Mouse (Mus musculus): ENCODE results near the gene Bhlhe23. TPM values are rescaled to one million over a fixed set of nuclear protein-coding genes. Genes with fewer than 3 reads are reported as not detected.
A peak's percentile ranks its signal among the peaks of the same experiment; 100 is the strongest.

Gene Bhlhe23
- polyA plus RNA-seq, 1 experiment: not detected

DNA sequence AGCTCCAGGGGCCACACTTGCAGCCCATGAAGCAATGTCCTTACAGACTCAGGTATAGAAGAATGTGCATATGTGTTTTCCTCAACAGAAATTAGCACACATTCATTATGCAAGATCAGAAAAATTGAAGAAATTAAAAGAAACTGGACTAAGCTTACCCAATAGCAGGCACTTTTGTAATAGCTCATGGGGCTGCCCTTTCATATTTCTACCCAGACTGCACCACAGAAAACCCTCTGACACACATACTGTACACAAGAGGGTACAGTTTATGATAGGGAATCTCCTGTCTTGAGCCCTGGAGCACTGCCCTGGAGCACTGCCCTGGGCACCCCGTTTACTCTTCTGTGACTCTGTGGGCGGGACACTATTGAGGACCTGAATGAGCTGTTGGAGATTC lies 38.7 kb downstream of the Bhlhe23 start:
- Histone ChIP-seq H3K4me3 (ENCODE audit: low read depth, low read length) (no peak overlapping the region), H3K36me3 (ENCODE audit: control insufficient read depth, insufficient read depth, low read length, poor library complexity, severe bottlenecking) (no peaks in the 10 kb centered on the region), H3K27me3 (ENCODE audit: control insufficient read depth, insufficient read depth, low read length, poor library complexity, severe bottlenecking) (no peaks in the 10 kb centered on the region), H3K9me3 (replicated peaks; ENCODE audit: control insufficient read depth, insufficient read depth, low read length, poor library complexity, severe bottlenecking) (no peaks in the 10 kb centered on the region), H3K4me1 (ENCODE audit: control insufficient read depth, insufficient read depth, low read length) (peaks cover 14% of the 10 kb centered on the region), H3K27ac (ENCODE audit: insufficient read depth, low read length) (no peak overlapping the region), H3K9ac (ENCODE audit: low read depth, poor library complexity, severe bottlenecking) (no peak overlapping the region)
- TF ChIP-seq CTCF (IDR thresholded peaks at IDR 0.05; ENCODE audit: low read depth, low read length) (no peak), EP300 (IDR thresholded peaks at IDR 0.05; ENCODE audit: insufficient read depth, low read depth, low read length) (no peak), POLR2A (IDR thresholded peaks at IDR 0.05; ENCODE audit: insufficient read depth, low read length) (no peak)

DNA sequence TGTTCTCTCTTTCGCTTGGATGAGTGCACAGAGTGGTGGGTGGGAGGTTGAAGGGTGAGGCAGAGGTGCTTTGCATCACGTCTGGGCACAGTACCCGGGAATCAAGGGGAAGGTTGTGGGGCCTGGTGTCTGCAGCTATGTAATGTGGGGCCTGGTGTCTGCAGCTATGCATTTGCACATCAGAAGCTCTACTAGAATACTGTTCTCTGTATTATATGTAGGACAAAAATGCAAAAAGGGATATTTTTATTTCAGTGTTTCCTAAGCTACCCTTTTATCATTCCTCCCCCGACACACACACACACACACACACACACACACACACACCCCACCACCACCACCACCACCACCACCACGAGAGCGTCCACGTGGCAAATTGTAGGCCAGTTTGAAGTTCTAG lies 41.5 kb downstream of the Bhlhe23 start:
- Histone ChIP-seq H3K9me3 (replicated peaks; ENCODE audit: control insufficient read depth, insufficient read depth, low read length, poor library complexity, severe bottlenecking) (no peaks in the 10 kb centered on the region), H3K27me3 (ENCODE audit: control insufficient read depth, insufficient read depth, low read length, poor library complexity, severe bottlenecking) (no peaks in the 10 kb centered on the region), H3K27ac (ENCODE audit: insufficient read depth, low read length) (no peak overlapping the region), H3K4me1 (ENCODE audit: control insufficient read depth, insufficient read depth, low read length) (peaks cover 5% of the 10 kb centered on the region), H3K4me3 (ENCODE audit: low read depth, low read length) (no peak overlapping the region), H3K9ac (ENCODE audit: low read depth, poor library complexity, severe bottlenecking) (no peak overlapping the region), H3K36me3 (ENCODE audit: control insufficient read depth, insufficient read depth, low read length, poor library complexity, severe bottlenecking) (no peaks in the 10 kb centered on the region)
- TF ChIP-seq EP300 (IDR thresholded peaks at IDR 0.05; ENCODE audit: insufficient read depth, low read depth, low read length): no peak
- TF ChIP-seq POLR2A (IDR thresholded peaks at IDR 0.05; ENCODE audit: insufficient read depth, low read length): no peak
- TF ChIP-seq CTCF (IDR thresholded peaks at IDR 0.05; ENCODE audit: low read depth, low read length): no peak

DNA sequence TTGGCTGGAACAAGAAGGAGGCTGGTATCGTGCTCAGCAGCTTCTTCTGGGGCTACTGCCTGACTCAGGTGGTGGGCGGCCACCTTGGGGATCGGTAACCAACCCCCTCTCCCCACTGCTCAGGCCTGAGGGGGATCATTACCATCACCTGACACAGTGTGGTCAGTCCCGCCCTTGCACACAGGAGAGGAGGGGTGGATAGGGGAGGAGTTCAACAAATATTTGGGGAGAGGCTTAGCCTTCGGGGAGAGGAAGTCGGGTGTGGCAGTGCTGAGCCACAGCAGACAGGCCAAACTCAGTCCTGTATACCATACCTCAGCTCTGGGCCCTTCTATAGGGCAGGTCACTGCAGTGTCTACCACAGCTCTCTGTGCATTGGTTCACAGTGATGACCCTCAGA lies 44.7 kb downstream of the Bhlhe23 start:
- Histone ChIP-seq H3K27me3 (ENCODE audit: control insufficient read depth, insufficient read depth, low read length, poor library complexity, severe bottlenecking) (no peaks in the 10 kb centered on the region), H3K9ac (ENCODE audit: low read depth, poor library complexity, severe bottlenecking) (peak overlapping the region; percentile 35; the same call in 1 of the 2 replicates), H3K9me3 (replicated peaks; ENCODE audit: control insufficient read depth, insufficient read depth, low read length, poor library complexity, severe bottlenecking) (no peaks in the 10 kb centered on the region), H3K27ac (ENCODE audit: insufficient read depth, low read length) (peak overlapping the region; percentile 71), H3K4me1 (ENCODE audit: control insufficient read depth, insufficient read depth, low read length) (peaks cover 10% of the 10 kb centered on the region), H3K36me3 (ENCODE audit: control insufficient read depth, insufficient read depth, low read length, poor library complexity, severe bottlenecking) (no peaks in the 10 kb centered on the region), H3K4me3 (ENCODE audit: low read depth, low read length) (peak overlapping the region; percentile 61)
- TF ChIP-seq POLR2A (IDR thresholded peaks at IDR 0.05; ENCODE audit: insufficient read depth, low read length) (no peak), EP300 (IDR thresholded peaks at IDR 0.05; ENCODE audit: insufficient read depth, low read depth, low read length) (peak; percentile 94)

DNA sequence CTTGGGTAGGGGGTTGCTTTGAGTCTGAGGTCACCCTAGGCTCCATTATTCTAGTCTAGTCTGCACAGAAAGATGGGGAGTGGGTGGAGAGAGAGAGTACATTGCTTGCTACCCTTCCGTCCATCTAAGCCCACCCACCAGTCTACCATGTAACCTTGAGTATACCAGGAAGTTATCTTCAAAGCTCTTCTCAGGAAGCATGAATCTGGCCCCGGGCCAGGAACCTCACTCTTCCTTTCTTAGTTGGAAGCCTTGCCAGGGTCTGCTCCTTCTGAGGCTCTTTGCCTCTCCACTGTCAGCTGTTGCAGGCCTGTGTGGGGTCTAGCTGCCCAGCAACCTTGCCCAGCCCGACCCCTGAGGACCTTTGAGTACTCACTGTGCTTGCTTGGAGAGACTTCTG lies 45.7 kb downstream of the Bhlhe23 start:
- no peak for TF ChIP-seq CTCF (IDR thresholded peaks at IDR 0.05; ENCODE audit: low read depth, low read length)
- no peak for TF ChIP-seq POLR2A (IDR thresholded peaks at IDR 0.05; ENCODE audit: insufficient read depth, low read length)
- no peak for TF ChIP-seq EP300 (IDR thresholded peaks at IDR 0.05; ENCODE audit: insufficient read depth, low read depth, low read length)
- Histone ChIP-seq H3K9ac (ENCODE audit: low read depth, poor library complexity, severe bottlenecking) (peak overlapping the region; percentile 35), H3K36me3 (ENCODE audit: control insufficient read depth, insufficient read depth, low read length, poor library complexity, severe bottlenecking) (no peaks in the 10 kb centered on the region), H3K27ac (ENCODE audit: insufficient read depth, low read length) (peak overlapping the region; percentile 71), H3K4me1 (ENCODE audit: control insufficient read depth, insufficient read depth, low read length) (peaks cover 14% of the 10 kb centered on the region), H3K27me3 (ENCODE audit: control insufficient read depth, insufficient read depth, low read length, poor library complexity, severe bottlenecking) (no peaks in the 10 kb centered on the region), H3K4me3 (ENCODE audit: low read depth, low read length) (peak overlapping the region; percentile 13), H3K9me3 (replicated peaks; ENCODE audit: control insufficient read depth, insufficient read depth, low read length, poor library complexity, severe bottlenecking) (no peaks in the 10 kb centered on the region)

DNA sequence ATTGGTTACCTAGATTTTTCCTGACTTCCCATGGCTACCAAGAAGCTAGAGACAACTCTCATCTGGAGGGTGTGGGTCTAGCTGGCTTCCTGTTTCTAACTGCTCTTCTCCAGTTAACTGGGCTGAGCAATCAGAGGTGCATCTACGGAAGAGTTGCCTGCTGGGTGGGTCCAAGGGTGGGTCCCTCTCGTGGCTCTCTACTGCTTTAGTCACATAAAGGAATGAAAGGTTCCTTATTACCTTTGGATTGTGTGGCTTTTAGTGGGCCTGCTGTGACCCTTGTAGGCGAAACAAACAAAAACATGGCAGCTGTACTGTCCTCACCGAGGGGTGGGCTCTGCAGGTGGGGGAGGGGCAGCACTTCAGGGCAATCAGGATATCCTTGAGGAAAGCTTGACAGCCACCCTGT lies 49.1 kb downstream of the Bhlhe23 start:
- Histone ChIP-seq H3K36me3 (ENCODE audit: control insufficient read depth, insufficient read depth, low read length, poor library complexity, severe bottlenecking) (peaks cover 7% of the 10 kb centered on the region), H3K4me1 (ENCODE audit: control insufficient read depth, insufficient read depth, low read length) (peaks cover 15% of the 10 kb centered on the region), H3K4me3 (ENCODE audit: low read depth, low read length) (no peak overlapping the region), H3K27ac (ENCODE audit: insufficient read depth, low read length) (peak overlapping the region; percentile 93), H3K9me3 (replicated peaks; ENCODE audit: control insufficient read depth, insufficient read depth, low read length, poor library complexity, severe bottlenecking) (peaks cover 9% of the 10 kb centered on the region), H3K27me3 (ENCODE audit: control insufficient read depth, insufficient read depth, low read length, poor library complexity, severe bottlenecking) (no peaks in the 10 kb centered on the region), H3K9ac (ENCODE audit: low read depth, poor library complexity, severe bottlenecking) (no peak overlapping the region)
- TF ChIP-seq POLR2A (IDR thresholded peaks at IDR 0.05; ENCODE audit: insufficient read depth, low read length): no peak
- TF ChIP-seq EP300 (IDR thresholded peaks at IDR 0.05; ENCODE audit: insufficient read depth, low read depth, low read length): peak; percentile 97

DNA sequence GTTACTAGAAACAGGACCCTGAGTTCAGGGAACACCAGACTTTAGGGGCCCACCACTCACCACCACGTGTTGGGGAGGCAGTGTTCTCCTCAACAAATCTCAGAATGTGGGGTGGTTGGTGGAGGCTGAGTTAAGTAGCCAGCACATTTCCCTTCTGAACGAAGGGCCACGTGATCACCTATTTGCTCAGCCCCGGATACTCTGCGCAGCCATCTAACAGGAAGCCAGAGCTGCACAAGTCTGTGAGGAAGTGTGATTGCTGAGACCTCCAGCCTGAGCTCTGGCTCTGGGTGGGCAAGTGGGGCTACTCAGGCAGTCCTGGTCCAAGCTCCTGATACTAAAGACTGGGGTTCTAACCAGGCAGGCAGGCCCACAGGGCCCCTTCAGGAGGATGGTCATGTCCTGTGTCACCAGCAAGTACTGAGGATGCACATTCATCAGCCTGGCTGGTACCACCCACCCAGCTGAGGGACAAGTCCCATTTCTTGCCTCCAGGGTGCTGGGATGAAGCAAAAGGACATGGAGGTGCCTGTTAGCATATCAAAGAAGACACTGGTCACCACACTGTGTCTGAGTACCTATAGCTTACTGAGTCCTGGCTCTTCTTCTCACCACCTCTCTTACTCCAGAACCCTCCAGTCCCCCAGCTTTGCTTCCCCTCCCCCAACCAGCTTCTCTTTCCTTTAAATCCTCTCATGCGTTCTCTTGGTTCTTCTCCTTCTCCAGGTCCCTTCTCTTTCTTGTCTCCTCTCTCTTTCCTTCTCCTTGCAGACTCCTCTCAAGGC lies 49.9 kb downstream of the Bhlhe23 start:
- TF ChIP-seq EP300 (IDR thresholded peaks at IDR 0.05; ENCODE audit: insufficient read depth, low read depth, low read length) (peak; percentile 84), POLR2A (IDR thresholded peaks at IDR 0.05; ENCODE audit: insufficient read depth, low read length) (no peak), CTCF (IDR thresholded peaks at IDR 0.05; ENCODE audit: low read depth, low read length) (no peak)
- Histone ChIP-seq H3K36me3 (ENCODE audit: control insufficient read depth, insufficient read depth, low read length, poor library complexity, severe bottlenecking) (peaks cover 15% of the 10 kb centered on the region), H3K9me3 (replicated peaks; ENCODE audit: control insufficient read depth, insufficient read depth, low read length, poor library complexity, severe bottlenecking) (peaks cover 16% of the 10 kb centered on the region), H3K27me3 (ENCODE audit: control insufficient read depth, insufficient read depth, low read length, poor library complexity, severe bottlenecking) (no peaks in the 10 kb centered on the region), H3K4me3 (ENCODE audit: low read depth, low read length) (peak overlapping the region; percentile 18; the same call in 1 of the 2 replicates), H3K27ac (ENCODE audit: insufficient read depth, low read length) (peak overlapping the region; percentile 91), H3K9ac (ENCODE audit: low read depth, poor library complexity, severe bottlenecking) (peak overlapping the region; percentile 48; the same call in 1 of the 2 replicates), H3K4me1 (ENCODE audit: control insufficient read depth, insufficient read depth, low read length) (peaks cover 15% of the 10 kb centered on the region)
